Mouse (Mus musculus) thymus, adult 2 months (tissue): Measurements from ENCODE around the gene Adamts3.

Source experiments
- CTCF ChIP-seq: fragments of 200-500 bp; IDR thresholded peaks from 2 replicates; pipeline ENCODE4 v1.5.1; 2012; ENCODE audit warnings: mild to moderate bottlenecking, control low read depth, low read length, moderate library complexity, borderline replicate concordance; ENCODE audit not compliant: control insufficient read depth, poor library complexity, insufficient read depth; ENCODE audit errors: extremely low read depth
- POLR2A ChIP-seq: fragments of 200-500 bp; IDR thresholded peaks from 2 replicates; pipeline ENCODE4 v1.6.1; 2012; ENCODE audit warnings: mild to moderate bottlenecking, low read length, control low read depth, moderate library complexity; ENCODE audit not compliant: control insufficient read depth, poor library complexity, insufficient read depth; ENCODE audit errors: extremely low read depth

DNA sequence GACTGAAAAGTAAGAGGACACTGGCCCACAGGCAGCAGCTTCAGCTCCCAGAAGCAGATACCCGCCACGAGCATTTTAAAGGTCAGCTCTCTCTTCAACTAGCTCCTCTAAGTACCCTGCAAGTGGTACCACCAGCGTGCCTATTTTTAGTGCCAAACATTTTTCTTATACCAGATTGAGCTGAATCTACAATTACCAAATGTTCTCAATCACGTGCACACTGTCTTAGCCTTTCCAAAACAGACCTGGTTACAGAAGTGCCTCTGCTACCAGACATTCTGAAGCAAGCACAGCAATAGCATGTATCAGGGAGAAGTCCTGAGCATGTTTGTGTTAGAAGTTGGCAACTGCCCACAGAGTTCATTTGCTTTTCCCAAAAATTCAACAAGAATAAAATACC lies 23.5 kb downstream of the Adamts3 start:
- TF ChIP-seq CTCF (no peak), POLR2A (no peak)
